Mouse (Mus musculus) liver, embryonic 14.5 days (tissue): ENCODE measurements around the gene Tpgs1.

Experiments used
- CTCF ChIP-seq: IDR thresholded peaks from 2 replicates; pipeline ENCODE4 v1.5.1; 2016; ENCODE audit warnings: antibody characterized with exemption, low read depth, control low read depth
- EP300 ChIP-seq: IDR thresholded peaks from 2 replicates; pipeline ENCODE4 v1.6.1; 2016; ENCODE audit warnings: antibody characterized with exemption, low read depth

GRCm38 (mm10) chr10:79661861-79662260 lies 7.3 kb upstream of the Tpgs1 start:
- TF ChIP-seq EP300, result no peak
- TF ChIP-seq CTCF, result no peak
